Mouse (Mus musculus) kidney, adult 2 months (tissue): ENCODE results near the gene Mri1.

Experiments used
- CTCF ChIP-seq: fragments of 200-500 bp; conservative IDR thresholded peaks from 2 replicates; pipeline ENCODE4 v1.5.1; 2011; ENCODE audit warnings: low read depth, mild to moderate bottlenecking, control low read depth, low read length, moderate library complexity, mixed read lengths; ENCODE audit not compliant: insufficient read depth, insufficient read length
- POLR2A ChIP-seq: fragments of 200-500 bp; IDR thresholded peaks from one replicate; pipeline ENCODE4 v1.6.1; 2011; ENCODE audit warnings: low read depth, low read length, control low read depth

GRCm38 (mm10) chr8:84255858-84256257 is 1.3 kb downstream of the Mri1 start:
- TF ChIP-seq CTCF, result no peak
- no peak for TF ChIP-seq POLR2A
